Mouse (Mus musculus) liver, embryonic 15.5 days (tissue): Measurements from ENCODE around the gene Itgb3bp. TPM values are rescaled to one million over a fixed set of nuclear protein-coding genes. Genes with fewer than 3 reads are reported as not detected.

Experiments used
- ATAC-seq: fragments of 200-750 bp; cut with Nextera tagmentation; 2 replicates; pipeline ENCODE4 v1.8.0; 2017; ENCODE audit warnings: moderate number of reproducible peaks, mild to moderate bottlenecking, moderate library complexity; ENCODE audit not compliant: insufficient read depth
- H3K27ac ChIP-seq: fragments of 300-500 bp; sonication (generic); replicated peaks from 2 replicates; pipeline ENCODE4 v1.5.1; 2015; ENCODE audit warnings: mild to moderate bottlenecking, inconsistent platforms
- H3K27me3 ChIP-seq: fragments of 300-500 bp; sonication (generic); 2 replicates; pipeline ENCODE4 v1.6.1; 2015; ENCODE audit warnings: mild to moderate bottlenecking, inconsistent platforms
- H3K36me3 ChIP-seq: fragments of 300-500 bp; sonication (generic); replicated peaks from 2 replicates; pipeline ENCODE4 v1.6.1; 2015; ENCODE audit warnings: moderate library complexity, mild to moderate bottlenecking, inconsistent platforms
- H3K4me1 ChIP-seq: fragments of 300-500 bp; sonication (generic); replicated peaks from 2 replicates; pipeline ENCODE4 v1.6.1; 2015; ENCODE audit warnings: inconsistent platforms
- H3K4me2 ChIP-seq: fragments of 300-500 bp; sonication (generic); 2 replicates; pipeline ENCODE4 v1.6.1; 2015; ENCODE audit warnings: moderate library complexity, mild to moderate bottlenecking, inconsistent platforms
- H3K4me3 ChIP-seq: fragments of 300-500 bp; sonication (generic); replicated peaks from 2 replicates; pipeline ENCODE4 v1.5.1; 2015; ENCODE audit warnings: mild to moderate bottlenecking, inconsistent platforms
- H3K9ac ChIP-seq: fragments of 300-500 bp; sonication (generic); 2 replicates; pipeline ENCODE4 v1.6.1; 2015; ENCODE audit warnings: moderate library complexity, mild to moderate bottlenecking, inconsistent platforms
- H3K9me3 ChIP-seq: fragments of 300-500 bp; sonication (generic); replicated peaks from 2 replicates; pipeline ENCODE4 v1.6.1; 2016; ENCODE audit warnings: inconsistent platforms
- WGBS: fragments of 180-500 bp; shearing (Covaris S2); methylation state at CpG from one replicate; pipeline ENCODE4 v1.1.7; 2015; ENCODE audit warnings: mixed read lengths; ENCODE audit not compliant: insufficient replicate concordance; 5-methylcytosine and 5-hydroxymethylcytosine counted together
- polyA plus RNA-seq: library from polyadenylated mRNA; unstranded; fragments of >200 nt; fragmentation: Nextera tagmentation; extraction: Ambion mirVana; gene quantifications from 2 replicates; pipeline ENCODE4 v1.2.1, GENCODE M21; 2015

Gene Itgb3bp
- polyA plus RNA-seq = 13.1 and 13.7 TPM in 2 replicates

- under 1% methylated on average over 57 of the region's 57 CpGs for WGBS
- H3K9ac ChIP-seq = peak within 1 kb of the TSS; percentile 59
- peak within 1 kb of the TSS; percentile 89 for H3K27ac ChIP-seq
- H3K4me3 ChIP-seq = peak within 1 kb of the TSS; percentile 65
- H3K36me3 ChIP-seq = no peaks in the 10 kb centered on the region
- ATAC-seq = peak; percentile 82
- no peaks in the 10 kb centered on the region for H3K27me3 ChIP-seq
- no peaks in the 10 kb centered on the region for H3K9me3 ChIP-seq
- H3K4me2 ChIP-seq = peak within 1 kb of the TSS; percentile 79
- H3K4me1 ChIP-seq = peaks cover 32% of the 10 kb centered on the region; the same call in 1 of the 2 replicates
Observed at GRCm38 (mm10) chr4:99929613-99930517, at the start of gene Itgb3bp. Gene Itgb3bp (minus strand): TSS chr4:99929813.

- H3K9me3 ChIP-seq = no peaks in the 10 kb centered on the region
- H3K36me3 ChIP-seq = peaks cover 19% of the 10 kb centered on the region; the same call in 1 of the 2 replicates
- no peaks in the 10 kb centered on the region for H3K27me3 ChIP-seq
- H3K4me2 ChIP-seq = no peak overlapping the region
- ATAC-seq = no peak
- no peak overlapping the region for H3K27ac ChIP-seq
- WGBS = 89% methylated on average over 5 of the region's 5 CpGs
- H3K4me3 ChIP-seq = no peak overlapping the region
- no peaks in the 10 kb centered on the region for H3K4me1 ChIP-seq
- H3K9ac ChIP-seq = no peak overlapping the region
Observed at GRCm38 (mm10) chr4:99979326-99979725, 49.7 kb upstream of the Itgb3bp start.

- H3K27me3 ChIP-seq = no peaks in the 10 kb centered on the region
- no peak overlapping the region for H3K27ac ChIP-seq
- 65% methylated on average over 5 of the region's 5 CpGs for WGBS
- no peak for ATAC-seq
- no peak overlapping the region for H3K4me3 ChIP-seq
- H3K9ac ChIP-seq = no peak overlapping the region
- H3K36me3 ChIP-seq = peaks cover 15% of the 10 kb centered on the region; the same call in 1 of the 2 replicates
- H3K4me2 ChIP-seq = no peak overlapping the region
- no peaks in the 10 kb centered on the region for H3K9me3 ChIP-seq
- H3K4me1 ChIP-seq = no peaks in the 10 kb centered on the region
Observed at GRCm38 (mm10) chr4:99974375-99974774, 44.8 kb upstream of the Itgb3bp start.

- 77% methylated on average over 1 of the region's 1 CpGs for WGBS
- ATAC-seq = no peak
- peaks cover 20% of the 10 kb centered on the region; the same call in 1 of the 2 replicates for H3K36me3 ChIP-seq
- no peaks in the 10 kb centered on the region for H3K27me3 ChIP-seq
- H3K4me3 ChIP-seq = no peak overlapping the region
- H3K4me2 ChIP-seq = no peak overlapping the region
- no peaks in the 10 kb centered on the region for H3K9me3 ChIP-seq
- no peak overlapping the region for H3K27ac ChIP-seq
- no peaks in the 10 kb centered on the region for H3K4me1 ChIP-seq
- H3K9ac ChIP-seq = no peak overlapping the region
Observed at GRCm38 (mm10) chr4:99973931-99974330, 44.3 kb upstream of the Itgb3bp start.

GRCm38 (mm10) chr4:99972886-99973285 lies 43.3 kb upstream of the Itgb3bp start:
- Histone ChIP-seq H3K27ac (no peak overlapping the region), H3K9ac (no peak overlapping the region), H3K4me3 (no peak overlapping the region), H3K9me3 (no peaks in the 10 kb centered on the region), H3K27me3 (no peaks in the 10 kb centered on the region), H3K4me2 (no peak overlapping the region), H3K36me3 (peaks cover 25% of the 10 kb centered on the region), H3K4me1 (no peaks in the 10 kb centered on the region)
- 67% methylated on average over 6 of the region's 6 CpGs for WGBS
- ATAC-seq = no peak

- no peak overlapping the region for H3K27ac ChIP-seq
- H3K36me3 ChIP-seq = peaks cover 40% of the 10 kb centered on the region
- H3K4me1 ChIP-seq = no peaks in the 10 kb centered on the region
- H3K9me3 ChIP-seq = no peaks in the 10 kb centered on the region
- H3K4me2 ChIP-seq = no peak overlapping the region
- 71% methylated on average over 4 of the region's 4 CpGs for WGBS
- no peaks in the 10 kb centered on the region for H3K27me3 ChIP-seq
- ATAC-seq = no peak
- no peak overlapping the region for H3K9ac ChIP-seq
- no peak overlapping the region for H3K4me3 ChIP-seq
Observed at GRCm38 (mm10) chr4:99970097-99970496, 40.5 kb upstream of the Itgb3bp start.

- ATAC-seq = no peak
- Histone ChIP-seq H3K9me3 (no peaks in the 10 kb centered on the region), H3K27ac (no peak overlapping the region), H3K4me2 (no peak overlapping the region), H3K36me3 (peaks cover 45% of the 10 kb centered on the region), H3K9ac (no peak overlapping the region), H3K4me3 (no peak overlapping the region), H3K4me1 (no peaks in the 10 kb centered on the region), H3K27me3 (no peaks in the 10 kb centered on the region)
- 77% methylated on average over 5 of the region's 5 CpGs for WGBS
Observed at GRCm38 (mm10) chr4:99969328-99969727, 39.7 kb upstream of the Itgb3bp start.

- H3K4me1 ChIP-seq = no peaks in the 10 kb centered on the region
- H3K27me3 ChIP-seq = no peaks in the 10 kb centered on the region
- no peak overlapping the region for H3K4me2 ChIP-seq
- H3K4me3 ChIP-seq = no peak overlapping the region
- H3K9me3 ChIP-seq = no peaks in the 10 kb centered on the region
- ATAC-seq = no peak
- H3K36me3 ChIP-seq = peaks cover 51% of the 10 kb centered on the region
- no peak overlapping the region for H3K27ac ChIP-seq
- WGBS = 74% methylated on average over 6 of the region's 6 CpGs
- no peak overlapping the region for H3K9ac ChIP-seq
Observed at GRCm38 (mm10) chr4:99966555-99966954, 36.9 kb upstream of the Itgb3bp start.

- Histone ChIP-seq H3K4me3 (no peak overlapping the region), H3K36me3 (peaks cover 13% of the 10 kb centered on the region), H3K9ac (no peak overlapping the region), H3K9me3 (no peaks in the 10 kb centered on the region), H3K4me1 (0 out of 2 replicates have a peak, but pooled peaks cover 3% of the 10 kb centered on the region), H3K27me3 (no peaks in the 10 kb centered on the region), H3K4me2 (no peak overlapping the region), H3K27ac (no peak overlapping the region)
- WGBS = 59% methylated on average over 3 of the region's 3 CpGs
- ATAC-seq = no peak
Observed at GRCm38 (mm10) chr4:99959308-99959707, 29.7 kb upstream of the Itgb3bp start.

GRCm38 (mm10) chr4:99958084-99958815 lies 28.6 kb upstream of the Itgb3bp start:
- H3K36me3 ChIP-seq = peaks cover 3% of the 10 kb centered on the region; the same call in 1 of the 2 replicates
- no peaks in the 10 kb centered on the region for H3K9me3 ChIP-seq
- H3K27ac ChIP-seq = no peak overlapping the region
- H3K4me1 ChIP-seq = 0 out of 2 replicates have a peak, but pooled peaks cover 3% of the 10 kb centered on the region
- no peak overlapping the region for H3K4me3 ChIP-seq
- WGBS = 39% methylated on average over 7 of the region's 7 CpGs
- H3K27me3 ChIP-seq = no peaks in the 10 kb centered on the region
- H3K9ac ChIP-seq = no peak overlapping the region
- no peak for ATAC-seq
- no peak overlapping the region for H3K4me2 ChIP-seq

- no peak overlapping the region for H3K27ac ChIP-seq
- H3K4me3 ChIP-seq = no peak overlapping the region
- 71% methylated on average over 4 of the region's 4 CpGs for WGBS
Observed at GRCm38 (mm10) chr4:99957186-99957585, 27.6 kb upstream of the Itgb3bp start.

More at GRCm38 (mm10) chr4:99957186-99957585, 27.6 kb upstream of the Itgb3bp start:
- no peak for ATAC-seq
- Histone ChIP-seq H3K36me3 (no peaks in the 10 kb centered on the region), H3K4me2 (no peak overlapping the region), H3K9ac (no peak overlapping the region), H3K27me3 (no peaks in the 10 kb centered on the region), H3K9me3 (no peaks in the 10 kb centered on the region), H3K4me1 (0 out of 2 replicates have a peak, but pooled peaks cover 3% of the 10 kb centered on the region)
